Mouse (Mus musculus): ENCODE data around the gene Hoxa13.

Hoxa13 gene

GRCm38 (mm10) chr6:52222729-52223128 lies 38.0 kb downstream of the Hoxa13 start:
- DNase-seq (ENCODE audit: low read depth, low spot score), result no peak

- no peak for DNase-seq (ENCODE audit: low read depth, low spot score)
Measured at GRCm38 (mm10) chr6:52221993-52222685, 38.5 kb downstream of the Hoxa13 start.

GRCm38 (mm10) chr6:52221337-52221992 lies 39.2 kb downstream of the Hoxa13 start, which contains the start of gene Hoxa7:
Gene Hoxa7, minus strand, starts transcription at chr6:52221854.
- DNase-seq (ENCODE audit: low read depth, low spot score), result no peak

- no peak for DNase-seq (ENCODE audit: low read depth, low spot score)
Measured at GRCm38 (mm10) chr6:52220865-52221310, 39.8 kb downstream of the Hoxa13 start.

GRCm38 (mm10) chr6:52220003-52220864 lies 40.4 kb downstream of the Hoxa13 start:
- DNase-seq (ENCODE audit: low read depth, low spot score), result no peak

- DNase-seq (ENCODE audit: low read depth, low spot score), result no peak
Measured at GRCm38 (mm10) chr6:52219234-52219942, 41.3 kb downstream of the Hoxa13 start.

- DNase-seq (ENCODE audit: low read depth, low spot score), result no peak
Measured at GRCm38 (mm10) chr6:52218643-52219215, 42.0 kb downstream of the Hoxa13 start.

- no peak for DNase-seq (ENCODE audit: low read depth, low spot score)
Measured at GRCm38 (mm10) chr6:52217895-52218642, 42.6 kb downstream of the Hoxa13 start.

- no peak for DNase-seq (ENCODE audit: low read depth, low spot score)
Measured at GRCm38 (mm10) chr6:52217459-52217768, 43.3 kb downstream of the Hoxa13 start.

GRCm38 (mm10) chr6:52216691-52217458 lies 43.8 kb downstream of the Hoxa13 start:
- DNase-seq (ENCODE audit: low read depth, low spot score), result no peak

- DNase-seq (ENCODE audit: low read depth, low spot score), result no peak
Measured at GRCm38 (mm10) chr6:52215771-52216535, 44.7 kb downstream of the Hoxa13 start.

- DNase-seq (ENCODE audit: low read depth, low spot score), result no peak
Measured at GRCm38 (mm10) chr6:52215070-52215469, 45.6 kb downstream of the Hoxa13 start.

- no peak for DNase-seq (ENCODE audit: low read depth, low spot score)
Measured at GRCm38 (mm10) chr6:52214271-52214670, 46.4 kb downstream of the Hoxa13 start.

- DNase-seq (ENCODE audit: low read depth, low spot score), result no peak
Measured at GRCm38 (mm10) chr6:52213119-52213986, 47.3 kb downstream of the Hoxa13 start, which contains the start of the genes Hoxa3 and Gm28308. Gene Hoxa3, minus strand, starts transcription at chr6:52213336. Gene Gm28308, minus strand, starts transcription at chr6:52213339.

GRCm38 (mm10) chr6:52212556-52213118 lies 48.0 kb downstream of the Hoxa13 start:
- DNase-seq (ENCODE audit: low read depth, low spot score), result no peak

GRCm38 (mm10) chr6:52211961-52212360 lies 48.7 kb downstream of the Hoxa13 start:
- DNase-seq (ENCODE audit: low read depth, low spot score), result no peak

- no peak for DNase-seq (ENCODE audit: low read depth, low spot score)
Measured at GRCm38 (mm10) chr6:52211170-52211935, 49.3 kb downstream of the Hoxa13 start.
